Mouse (Mus musculus) C2C12 (cell line): ENCODE measurements around the gene Tldc2.

Source experiments
- CTCF ChIP-seq: IDR thresholded peaks from one replicate; pipeline ENCODE4 v1.5.1; 2011; ENCODE audit not compliant: control insufficient read depth, insufficient read depth, insufficient read length
- MAX ChIP-seq: IDR thresholded peaks from one replicate; pipeline ENCODE4 v1.6.1; 2011; ENCODE audit warnings: mild to moderate bottlenecking, control low read depth
- MYOD1 ChIP-seq: IDR thresholded peaks from one replicate; pipeline ENCODE4 v1.6.1; 2011; ENCODE audit warnings: low read depth; ENCODE audit not compliant: control insufficient read depth, insufficient read length
- USF1 ChIP-seq: IDR thresholded peaks from one replicate; pipeline ENCODE4 v1.6.1; 2011; ENCODE audit warnings: low read depth, mild to moderate bottlenecking, control low read depth, moderate library complexity

GRCm38 (mm10) chr2:157078059-157078792 is 8.6 kb upstream of the Tldc2 start:
- TF ChIP-seq CTCF: no peak
- TF ChIP-seq MAX: no peak
- TF ChIP-seq USF1: no peak
- no peak for TF ChIP-seq MYOD1
